Mouse (Mus musculus) G1E (cell line): ENCODE results near the gene Sytl3. TPM values are rescaled to one million over a fixed set of nuclear protein-coding genes. Genes with fewer than 3 reads are reported as not detected.

Experiments
- ATAC-seq: 2 replicates; pipeline ENCODE4 v1.8.0; 2016; ENCODE audit warnings: mild to moderate bottlenecking; ENCODE audit not compliant: insufficient number of reproducible peaks, poor library complexity, low FRiP score, severe bottlenecking; ENCODE audit errors: extremely low read depth
- DNase-seq: peaks from one replicate; pipeline ENCODE4 v3.0.0; 2012; ENCODE audit warnings: low spot score
- H3K27me3 ChIP-seq: 2 replicates; pipeline ENCODE4 v1.6.1; 2012; ENCODE audit warnings: mild to moderate bottlenecking, low read length, inconsistent platforms; ENCODE audit not compliant: insufficient read depth
- H3K36me3 ChIP-seq: replicated peaks from 2 replicates; pipeline ENCODE3; 2012; ENCODE audit warnings: mild to moderate bottlenecking, inconsistent platforms
- H3K4me1 ChIP-seq: 2 replicates; pipeline ENCODE4 v1.6.1; 2012; ENCODE audit warnings: low read depth, low read length, inconsistent platforms, mixed read lengths; ENCODE audit not compliant: insufficient read depth
- H3K4me3 ChIP-seq: 2 replicates; pipeline ENCODE4 v1.5.1; 2012; ENCODE audit warnings: low read depth, mild to moderate bottlenecking, inconsistent platforms, low read length, moderate library complexity, mixed read lengths
- H3K9me3 ChIP-seq: replicated peaks from 2 replicates; pipeline ENCODE4 v1.6.1; 2012; ENCODE audit warnings: inconsistent platforms
- CTCF ChIP-seq: IDR thresholded peaks from 2 replicates; pipeline ENCODE4 v1.5.1; 2012; ENCODE audit warnings: low read depth, low read length, inconsistent platforms, mixed read lengths
- GATA1 ChIP-seq: IDR thresholded peaks from 2 replicates; pipeline ENCODE4 v1.6.1; 2012; ENCODE audit warnings: borderline replicate concordance, low read length, inconsistent platforms, mixed read lengths
- GATA2 ChIP-seq: IDR thresholded peaks from 2 replicates; pipeline ENCODE4 v1.6.1; 2012; ENCODE audit warnings: low read depth, low read length, inconsistent platforms, borderline replicate concordance
- POLR2AphosphoS5 ChIP-seq: IDR thresholded peaks from 2 replicates; pipeline ENCODE4 v1.6.1; 2012; ENCODE audit warnings: low read depth, low read length, inconsistent platforms; ENCODE audit not compliant: insufficient replicate concordance
- TAL1 ChIP-seq: conservative IDR thresholded peaks from 2 replicates; pipeline ENCODE4 v1.6.1; 2012; ENCODE audit warnings: low read depth, low read length, inconsistent platforms, mixed read lengths
- polyA plus RNA-seq: library from polyadenylated mRNA; stranded (reverse); fragments of >175 nt; gene quantifications from 2 replicates; pipeline ENCODE4 v1.2.3, GENCODE M21; 2012
- total RNA-seq, 2 experiments: library from RNA; stranded (forward) in 1 of 2; stranded (reverse) in 1 of 2; fragments of 200-1000 nt in 1 of 2; fragments of >200 nt in 1 of 2; fragmentation: Nextera tagmentation in 1 of 2; gene quantifications; 2 replicates each; pipeline ENCODE4 v1.2.3; 2014 to 2017

The Sytl3 gene
- total and polyA plus RNA-seq, 3 experiments: 1.3 TPM; not detected in 2

- peaks cover 85% of the 10 kb centered on the region for H3K36me3 ChIP-seq
- peaks cover 57% of the 10 kb centered on the region for H3K4me1 ChIP-seq
- no peaks in the 10 kb centered on the region for H3K9me3 ChIP-seq
- H3K27me3 ChIP-seq: no peaks in the 10 kb centered on the region
- H3K4me3 ChIP-seq: no peak overlapping the region
- TF ChIP-seq TAL1 (no peak), GATA2 (no peak), GATA1 (no peak), POLR2AphosphoS5 (no peak), CTCF (no peak)
- ATAC-seq: no peak
- no peak for DNase-seq
These were observed 107.9 kb downstream of the Sytl3 start for GRCm38 (mm10) chr17:6766823-6767222.

DNA sequence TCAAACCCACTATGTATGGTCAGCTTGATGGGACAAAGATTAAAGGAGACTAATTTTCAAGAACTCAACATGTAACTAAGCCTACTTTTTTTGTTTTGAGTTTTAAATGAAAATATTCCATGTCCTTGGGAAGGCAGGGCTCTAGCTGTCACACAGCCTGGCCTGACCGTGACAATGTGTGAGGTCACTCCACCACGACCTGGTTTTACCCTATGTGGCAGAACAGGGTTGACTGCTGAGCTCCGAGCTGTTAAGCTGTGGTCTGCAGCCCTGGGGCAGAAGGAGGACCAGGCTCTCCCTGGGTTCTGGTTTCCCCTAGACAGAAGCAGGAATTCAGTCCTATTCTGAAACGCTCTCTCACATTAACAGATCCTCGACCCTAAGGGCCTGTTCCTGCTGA, 108.9 kb downstream of the Sytl3 start:
- no peaks in the 10 kb centered on the region for H3K27me3 ChIP-seq
- peaks cover 63% of the 10 kb centered on the region for H3K4me1 ChIP-seq
- no peak overlapping the region for H3K4me3 ChIP-seq
- H3K36me3 ChIP-seq: peaks cover 86% of the 10 kb centered on the region
- no peak for TF ChIP-seq GATA2
- TF ChIP-seq POLR2AphosphoS5: no peak
- no peak for TF ChIP-seq CTCF
- no peak for TF ChIP-seq GATA1
- no peak for TF ChIP-seq TAL1
- ATAC-seq (no peak), DNase-seq (no peak)
- no peaks in the 10 kb centered on the region for H3K9me3 ChIP-seq

DNA sequence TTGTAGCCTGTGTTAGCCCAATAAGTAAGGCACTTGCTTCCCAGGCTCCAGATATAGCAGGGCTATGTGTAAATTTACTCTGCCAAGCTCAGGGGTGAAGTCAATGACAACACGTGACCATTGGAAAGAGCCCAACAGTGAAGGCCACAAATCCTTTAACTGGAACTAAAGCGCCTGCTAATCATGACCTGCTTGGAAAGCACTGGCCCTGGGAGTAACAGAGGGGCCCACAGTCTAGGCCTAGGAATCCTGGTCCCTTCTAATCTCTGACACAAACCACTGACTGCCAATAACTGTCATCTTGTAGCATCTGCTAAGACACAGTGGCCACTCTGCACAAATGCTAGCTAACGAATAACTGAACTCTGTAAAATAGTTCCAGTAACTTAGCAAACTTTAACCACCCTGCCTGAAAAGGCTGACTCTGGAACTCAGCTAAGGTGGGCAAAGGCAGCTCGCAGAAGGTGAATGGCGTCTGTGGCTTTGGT, 109.5 kb downstream of the Sytl3 start:
- no peak for ATAC-seq
- no peaks in the 10 kb centered on the region for H3K27me3 ChIP-seq
- no peaks in the 10 kb centered on the region for H3K9me3 ChIP-seq
- TF ChIP-seq CTCF: no peak
- TF ChIP-seq TAL1: no peak
- TF ChIP-seq GATA2: no peak
- no peak for TF ChIP-seq GATA1
- TF ChIP-seq POLR2AphosphoS5: no peak
- H3K4me3 ChIP-seq: no peak overlapping the region
- peaks cover 65% of the 10 kb centered on the region for H3K4me1 ChIP-seq
- peaks cover 86% of the 10 kb centered on the region for H3K36me3 ChIP-seq
- no peak for DNase-seq

DNA sequence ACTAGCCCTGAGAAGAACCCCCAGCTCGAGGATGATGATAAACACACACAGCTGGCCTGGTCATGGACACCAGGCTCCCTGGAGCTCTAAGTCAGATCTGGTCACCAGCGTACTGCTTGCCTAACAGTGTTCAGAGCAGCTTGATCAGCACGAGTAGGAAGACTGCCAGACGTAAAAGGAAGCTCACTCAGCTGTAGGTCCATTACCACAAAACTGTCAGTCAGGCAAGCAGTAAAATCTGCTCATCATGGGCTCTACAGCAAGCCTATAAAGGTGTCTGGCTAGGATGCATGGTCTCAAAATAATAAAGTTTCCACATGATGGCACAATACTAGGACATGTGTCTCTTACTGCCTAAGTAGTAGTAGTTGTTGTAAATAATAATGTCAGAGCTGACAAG, 110.7 kb downstream of the Sytl3 start:
- H3K27me3 ChIP-seq: no peaks in the 10 kb centered on the region
- no peak for DNase-seq
- peaks cover 89% of the 10 kb centered on the region for H3K36me3 ChIP-seq
- H3K4me1 ChIP-seq: peaks cover 68% of the 10 kb centered on the region
- no peak for ATAC-seq
- no peak overlapping the region for H3K4me3 ChIP-seq
- no peaks in the 10 kb centered on the region for H3K9me3 ChIP-seq
- TF ChIP-seq CTCF (no peak), GATA2 (no peak), GATA1 (no peak), TAL1 (no peak), POLR2AphosphoS5 (no peak)

DNA sequence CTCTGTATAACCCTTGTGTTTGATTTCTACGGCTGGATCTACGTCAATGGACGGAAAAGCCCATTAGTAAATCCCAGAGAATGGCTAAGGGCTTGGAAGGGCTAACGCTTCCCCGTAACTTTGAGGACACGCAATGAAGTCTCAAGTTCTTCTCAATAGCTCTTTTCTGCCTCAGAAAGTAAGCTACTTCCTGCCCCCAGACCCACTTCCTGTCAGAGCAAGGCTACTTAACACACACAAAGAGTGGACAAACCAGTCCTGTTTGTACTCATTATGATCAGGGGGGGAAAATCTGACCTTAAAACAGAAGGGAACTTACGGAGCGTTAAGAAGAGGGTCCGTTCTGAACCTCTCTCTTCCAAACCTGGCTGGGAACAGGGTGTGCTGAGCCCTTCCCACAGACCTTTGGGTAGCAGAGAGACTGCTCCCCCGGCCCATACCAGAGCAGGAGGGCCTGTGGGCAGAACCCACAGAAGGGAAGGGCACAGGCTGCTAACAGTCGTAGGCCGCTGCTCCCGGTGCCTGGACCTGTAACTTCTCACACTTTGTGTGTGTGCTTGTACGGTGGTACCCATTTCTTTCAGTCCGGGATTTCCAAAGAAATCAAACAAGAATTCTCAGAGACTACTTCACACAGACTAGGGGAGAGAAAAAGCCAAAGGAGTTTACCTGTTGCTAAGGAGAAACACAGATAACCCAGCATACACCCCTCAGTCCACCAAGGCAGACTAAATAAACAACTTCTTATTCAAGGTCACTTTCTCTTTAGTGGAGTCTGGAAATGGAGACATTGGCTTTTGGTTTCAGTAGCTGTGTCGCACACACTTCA, 113.0 kb downstream of the Sytl3 start:
- H3K4me1 ChIP-seq: peaks cover 54% of the 10 kb centered on the region

DNA sequence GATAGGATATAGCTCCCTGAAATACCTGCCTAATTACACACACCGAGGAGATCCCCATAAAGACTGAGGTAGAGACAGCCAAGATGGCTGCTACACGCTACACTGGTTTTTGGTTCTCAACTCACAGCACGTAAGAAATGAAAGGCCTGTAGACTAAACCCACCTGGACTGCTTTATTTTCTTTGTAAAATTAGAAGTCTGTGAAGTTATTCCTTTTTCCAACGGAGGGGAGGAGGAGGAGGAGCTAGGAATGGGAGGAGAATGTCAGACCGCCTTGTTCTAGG, 113.5 kb downstream of the Sytl3 start:
- TF ChIP-seq CTCF (no peak), GATA1 (no peak), GATA2 (no peak), TAL1 (no peak), POLR2AphosphoS5 (no peak)
- H3K27me3 ChIP-seq: no peaks in the 10 kb centered on the region
- ATAC-seq: no peak
- no peaks in the 10 kb centered on the region for H3K9me3 ChIP-seq
- peaks cover 56% of the 10 kb centered on the region for H3K4me1 ChIP-seq
- H3K36me3 ChIP-seq: peaks cover 88% of the 10 kb centered on the region
- no peak overlapping the region for H3K4me3 ChIP-seq
- DNase-seq: no peak

More for the DNA sequence above, 113.0 kb downstream of the Sytl3 start:
- Histone ChIP-seq H3K4me3 (no peak overlapping the region), H3K36me3 (peaks cover 88% of the 10 kb centered on the region), H3K27me3 (no peaks in the 10 kb centered on the region), H3K9me3 (no peaks in the 10 kb centered on the region)
- no peak for TF ChIP-seq CTCF
- TF ChIP-seq POLR2AphosphoS5: no peak
- TF ChIP-seq GATA2: no peak
- no peak for TF ChIP-seq TAL1
- DNase-seq (no peak), ATAC-seq (no peak)

DNA sequence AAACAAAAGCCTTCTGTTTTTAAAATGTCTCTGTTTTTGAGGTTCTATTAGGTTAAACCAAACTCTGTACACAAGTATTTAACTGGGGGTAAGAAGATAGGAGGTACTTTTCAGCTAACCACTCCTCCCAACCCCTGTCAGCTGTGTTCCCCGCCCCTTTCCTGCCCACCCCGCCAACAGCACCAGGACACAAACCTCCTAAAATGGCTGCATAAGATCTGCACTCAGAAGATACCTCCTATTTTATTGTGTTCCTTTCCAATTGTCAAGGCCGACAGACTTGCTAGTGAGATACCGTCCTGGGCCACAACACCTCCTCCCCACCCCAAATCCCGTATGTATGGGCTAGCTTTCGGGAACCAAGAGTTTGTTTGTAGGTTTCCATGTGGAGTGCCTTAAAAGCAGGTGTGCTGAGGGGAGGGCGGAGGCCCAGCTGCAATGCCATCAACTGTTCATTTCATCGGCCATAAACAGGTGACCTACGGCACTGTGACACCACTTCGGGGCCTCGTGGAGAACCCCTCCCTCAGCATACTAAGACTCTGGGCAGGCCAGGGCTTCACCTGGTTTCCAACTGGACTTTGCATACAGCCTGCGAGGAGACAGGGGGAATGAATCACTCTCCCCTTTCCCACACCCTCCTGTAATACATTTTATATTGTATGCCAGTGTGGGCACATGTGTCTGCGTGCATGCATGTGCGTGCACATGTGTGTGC, 114.5 kb downstream of the Sytl3 start:
- ATAC-seq: peak; percentile 54
- Histone ChIP-seq H3K4me1 (peaks cover 54% of the 10 kb centered on the region), H3K4me3 (peak overlapping the region; percentile 2; the same call in 1 of the 2 replicates), H3K27me3 (no peaks in the 10 kb centered on the region), H3K9me3 (no peaks in the 10 kb centered on the region), H3K36me3 (peaks cover 83% of the 10 kb centered on the region)
- peak; percentile 71 for DNase-seq
- TF ChIP-seq GATA2 (no peak), CTCF (no peak)
